Mouse (Mus musculus): ENCODE measurements around the gene Rtkn. TPM values are rescaled to one million over a fixed set of nuclear protein-coding genes. Genes with fewer than 3 reads are reported as not detected.
A peak's percentile ranks its signal among the peaks of the same experiment; 100 is the strongest.

Rtkn gene
- total RNA-seq, 1 experiment from 2014 or later: 9.1 TPM

- no peak for DNase-seq
Observed at GRCm38 (mm10) chr6:83116373-83117164, 18.7 kb upstream of the Rtkn start.

- no peak for DNase-seq
Observed at GRCm38 (mm10) chr6:83117165-83117438, 18.2 kb upstream of the Rtkn start.

- DNase-seq: no peak
Observed at GRCm38 (mm10) chr6:83117616-83118015, 17.6 kb upstream of the Rtkn start.

DNA sequence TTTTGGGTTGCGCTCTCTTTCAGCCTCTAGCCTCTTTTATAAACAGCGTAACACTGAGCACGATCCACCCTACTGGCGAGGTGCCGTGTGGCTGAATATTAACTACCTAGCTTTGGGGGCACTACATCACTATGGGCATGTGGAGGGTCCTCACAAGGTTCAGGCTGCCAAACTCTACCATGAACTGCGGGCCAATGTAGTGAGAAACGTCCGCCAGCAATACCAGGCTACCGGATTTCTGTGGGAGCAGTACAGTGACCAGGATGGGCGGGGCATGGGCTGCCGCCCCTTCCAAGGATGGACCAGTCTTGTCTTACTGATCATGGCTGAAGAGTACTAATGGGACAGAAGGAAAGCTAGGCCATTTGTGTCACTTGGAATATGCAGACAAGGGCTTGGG is 16.9 kb upstream of the Rtkn start:
- no peak for DNase-seq

DNA sequence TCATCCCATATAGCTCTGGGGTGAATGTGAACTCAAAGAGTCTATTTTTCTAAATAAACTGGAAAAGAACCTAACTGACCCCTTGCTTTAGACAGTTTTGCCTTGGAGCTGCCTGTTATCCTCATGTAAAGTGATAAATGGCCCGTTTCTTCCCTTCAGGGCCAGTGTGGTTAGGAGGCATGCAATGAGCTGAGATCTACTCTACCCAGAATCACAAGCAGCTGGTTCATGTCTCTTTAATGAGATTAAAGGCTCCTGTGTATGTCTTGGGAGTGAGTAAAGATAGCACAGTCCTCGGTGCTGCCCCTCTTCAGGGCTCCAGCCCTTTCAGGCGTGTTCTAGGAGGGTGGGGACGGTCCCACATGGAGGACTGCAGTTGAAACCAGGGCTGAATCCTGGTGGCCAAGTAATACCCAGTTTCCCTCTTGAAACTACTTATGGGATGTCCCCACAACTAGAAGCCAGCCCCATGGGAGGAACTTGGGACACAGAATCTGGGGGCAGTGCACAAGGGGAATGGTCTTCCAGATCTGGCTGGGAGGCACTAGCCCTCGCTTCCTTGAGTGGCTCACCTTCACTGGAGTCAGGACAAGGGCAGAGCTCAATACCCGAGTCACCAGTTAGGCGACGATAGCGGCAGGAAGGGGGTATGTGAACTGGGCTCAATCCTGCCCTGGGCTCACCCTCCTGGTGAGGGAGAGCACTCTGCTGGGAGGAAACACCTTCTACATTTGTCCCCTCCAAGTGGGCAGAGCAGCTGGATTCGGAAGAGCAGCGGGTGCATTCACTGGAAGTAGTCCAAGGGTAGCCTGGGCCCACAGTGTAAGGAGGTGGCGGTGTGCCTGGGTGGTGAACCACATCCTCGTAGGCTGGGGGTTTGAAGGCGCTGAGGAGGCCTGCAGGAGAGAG is 16.2 kb upstream of the Rtkn start:
- DNase-seq: no peak

DNA sequence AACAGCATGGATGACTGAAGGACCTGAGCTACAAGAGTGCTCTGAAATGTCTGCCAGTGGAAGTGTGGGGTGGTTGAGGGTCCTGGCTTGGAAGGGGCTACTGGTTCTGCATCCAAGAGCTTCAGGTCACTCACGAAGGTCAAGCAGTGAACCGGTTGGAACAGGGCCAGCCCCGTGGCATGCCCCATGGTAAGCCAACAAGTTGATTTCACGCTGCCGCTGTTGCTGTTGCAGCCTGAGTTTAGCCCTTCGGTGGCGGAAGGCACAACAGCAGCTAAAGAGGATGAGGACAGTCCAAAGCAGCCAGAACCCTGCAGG is 15.6 kb upstream of the Rtkn start:
- peak; percentile 56 for DNase-seq

- DNase-seq: peak; percentile 97
Observed at GRCm38 (mm10) chr6:83120930-83121862, 14.1 kb upstream of the Rtkn start, which contains the start of gene Wbp1. Gene Wbp1, minus strand, starts transcription at chr6:83121559.

DNA sequence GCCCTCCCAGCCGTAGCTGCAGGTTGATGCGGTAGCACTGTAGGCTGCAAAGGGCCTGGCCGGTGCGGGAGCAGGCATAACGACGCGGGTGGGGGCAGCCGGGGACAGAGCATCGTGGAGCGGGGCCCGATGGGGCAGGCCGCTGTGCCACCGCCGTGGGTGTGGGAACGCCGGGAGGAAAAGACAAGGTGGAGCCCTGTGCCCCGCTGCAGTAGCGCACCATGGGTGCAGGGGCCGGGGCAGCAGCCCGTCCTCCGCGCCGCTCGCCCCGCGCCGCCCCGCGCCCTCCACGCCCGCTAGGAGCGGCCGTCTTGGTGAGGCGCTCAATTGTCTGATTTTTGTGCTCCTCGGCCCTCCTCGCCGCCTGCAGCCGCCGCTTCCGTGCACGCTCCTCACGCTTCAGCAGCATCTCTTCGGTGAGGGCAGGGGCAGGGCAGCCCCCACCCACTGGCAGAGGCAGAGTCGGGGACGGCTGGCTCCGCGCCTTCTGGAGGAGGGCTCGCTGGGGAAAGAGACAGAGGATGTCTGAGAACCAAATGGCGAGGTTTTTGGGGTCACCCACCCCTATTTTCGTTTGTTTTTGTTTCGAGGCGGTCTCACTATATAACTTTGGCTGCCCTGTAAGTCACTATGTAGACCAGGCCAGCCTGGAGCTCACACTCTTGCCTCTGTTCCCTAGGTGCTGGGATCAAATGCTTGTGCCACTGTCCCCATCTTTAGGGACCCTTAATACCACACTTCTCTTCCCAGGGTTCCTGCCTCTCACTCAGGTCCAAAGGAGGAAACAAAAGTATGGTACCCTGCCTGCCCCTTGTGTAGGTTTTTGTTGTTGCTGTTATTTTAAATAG is 13.2 kb upstream of the Rtkn start:
- no peak for DNase-seq

- no peak for DNase-seq
Observed at GRCm38 (mm10) chr6:83122961-83123360, 12.3 kb upstream of the Rtkn start.

GRCm38 (mm10) chr6:83124851-83125312 is 10.4 kb upstream of the Rtkn start:
- peak; percentile 96 for DNase-seq

DNA sequence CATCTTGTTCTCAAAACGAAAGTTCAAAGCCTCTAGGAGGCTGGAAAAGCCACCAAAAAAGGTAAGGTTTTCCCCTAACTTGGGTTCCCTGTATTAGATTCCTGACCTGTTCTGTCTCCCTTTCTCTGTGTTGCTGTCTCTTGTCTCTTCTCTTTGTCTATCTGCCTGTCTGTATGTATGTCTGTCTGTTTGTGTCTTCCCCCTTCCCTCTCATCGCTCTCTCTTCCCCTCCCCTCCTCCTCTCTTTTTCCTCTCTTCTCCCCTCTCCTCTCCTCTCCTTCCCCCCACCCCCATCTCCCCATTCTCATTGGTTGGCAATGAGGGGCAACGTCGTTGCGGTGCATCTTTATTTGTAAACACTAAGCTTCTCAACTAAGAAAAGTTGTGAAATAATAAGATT is 9.9 kb upstream of the Rtkn start, which contains the start of gene Ino80b:
Gene Ino80b, minus strand, starts transcription at position 101 of the 400 bp plus-strand sequence.
- DNase-seq: no peak

GRCm38 (mm10) chr6:83127419-83127818 is 7.8 kb upstream of the Rtkn start:
- DNase-seq: no peak

GRCm38 (mm10) chr6:83131469-83132034 is 3.7 kb upstream of the Rtkn start:
- no peak for DNase-seq

DNA sequence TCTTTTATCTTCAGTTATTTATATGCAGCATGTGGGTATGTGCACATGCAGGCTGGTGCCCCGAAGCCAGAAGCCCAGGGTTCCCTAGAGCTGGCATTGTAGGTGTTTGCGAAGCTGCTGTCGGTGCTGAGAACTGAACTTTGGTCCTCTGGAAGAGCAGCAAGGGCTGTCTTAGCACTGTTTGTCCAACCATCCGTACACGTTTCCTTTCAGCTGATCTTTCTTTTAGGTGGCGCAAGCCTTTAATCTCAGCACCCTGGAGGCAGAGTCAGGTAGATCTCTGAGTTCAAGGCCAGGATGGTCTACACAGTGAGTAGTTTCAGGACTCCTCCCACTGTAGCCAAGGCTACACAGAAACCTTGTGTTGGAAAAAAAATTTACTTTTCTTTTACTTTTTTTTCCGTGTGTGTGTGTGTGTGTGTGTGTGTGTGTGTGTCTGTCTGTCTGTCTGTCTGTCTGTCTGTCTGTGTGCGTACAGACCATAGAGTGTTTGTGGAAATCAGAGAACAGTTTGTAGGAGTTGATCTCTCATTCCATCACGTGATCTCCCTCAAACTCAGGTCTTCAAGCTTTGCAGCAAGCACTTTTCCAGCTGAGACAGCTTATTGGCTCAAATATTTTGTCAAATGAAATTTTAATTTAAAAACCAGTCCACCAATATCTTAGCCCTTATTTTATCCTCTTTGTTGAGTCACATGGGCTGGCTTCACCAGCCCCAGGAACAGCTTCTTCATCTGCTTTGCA is 2.9 kb upstream of the Rtkn start:
- DNase-seq: no peak

- DNase-seq: no peak
Observed at GRCm38 (mm10) chr6:83134226-83134625, 1.0 kb upstream of the Rtkn start.

GRCm38 (mm10) chr6:83135571-83136161 is 403 bp downstream of the Rtkn start:
- DNase-seq: peak; percentile 61

DNA sequence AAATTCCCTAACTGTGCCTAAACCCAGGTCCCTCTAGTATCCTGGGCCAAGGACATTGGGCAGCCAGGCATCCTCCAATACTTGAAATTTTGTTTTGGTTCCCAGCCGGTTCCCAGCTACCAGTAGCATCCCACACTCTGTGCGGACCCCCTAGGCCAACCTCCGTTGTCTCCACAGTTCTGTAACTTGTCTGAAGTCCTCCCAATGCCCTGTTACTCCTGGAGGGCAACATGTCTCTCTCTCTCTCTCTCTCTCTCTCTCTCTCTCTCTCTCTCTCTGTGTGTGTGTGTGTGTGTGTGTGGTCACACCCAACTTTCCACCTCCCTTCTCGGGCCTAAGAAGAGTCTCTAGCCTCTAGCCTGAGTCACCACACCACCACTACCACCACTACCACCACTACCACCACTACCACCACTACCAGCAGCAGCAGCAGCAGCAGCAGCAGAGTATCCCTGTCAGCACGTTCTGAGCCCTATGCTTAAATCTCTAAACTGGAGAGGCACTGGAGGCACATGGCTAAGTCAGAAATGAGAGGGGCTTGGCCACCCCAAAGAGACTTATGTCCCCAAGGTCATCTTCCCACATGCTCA is 1.1 kb downstream of the Rtkn start:
- DNase-seq: no peak

- peak; percentile 87 for DNase-seq
Observed at GRCm38 (mm10) chr6:83136881-83137575, 1.8 kb downstream of the Rtkn start.

GRCm38 (mm10) chr6:83137576-83137950 is 2.3 kb downstream of the Rtkn start:
- DNase-seq: peak; percentile 96

Data from adrenal gland, postnatal 14 days (tissue).